Mouse (Mus musculus) liver, embryonic 14.5 days (tissue): ENCODE measurements around the gene Dupd1.

Experiments
- CTCF ChIP-seq: IDR thresholded peaks from 2 replicates; pipeline ENCODE4 v1.5.1; 2016; ENCODE audit warnings: antibody characterized with exemption, low read depth, control low read depth
- EP300 ChIP-seq: IDR thresholded peaks from 2 replicates; pipeline ENCODE4 v1.6.1; 2016; ENCODE audit warnings: antibody characterized with exemption, low read depth

GRCm38 (mm10) chr14:21746846-21747245 lies 32.5 kb upstream of the Dupd1 start:
- TF ChIP-seq CTCF (no peak), EP300 (no peak)
